Mouse (Mus musculus) embryonic fibroblast, embryonic 13.5 days (primary cell): Measurements from ENCODE around the gene Prss2. TPM values are rescaled to one million over a fixed set of nuclear protein-coding genes. Genes with fewer than 3 reads are reported as not detected.

Experiments used
- H3K27ac ChIP-seq: 2 replicates; pipeline ENCODE4 v1.5.1; 2012; ENCODE audit warnings: low read length, control low read depth, inconsistent platforms; ENCODE audit not compliant: insufficient read depth
- H3K4me1 ChIP-seq: 2 replicates; pipeline ENCODE4 v1.6.1; 2011; ENCODE audit warnings: low read length; ENCODE audit not compliant: control insufficient read depth, insufficient read depth
- H3K4me3 ChIP-seq: 2 replicates; pipeline ENCODE4 v1.5.1; 2011; ENCODE audit warnings: mild to moderate bottlenecking, control low read depth, low read length; ENCODE audit not compliant: insufficient read depth
- CTCF ChIP-seq: IDR thresholded peaks from 2 replicates; pipeline ENCODE4 v1.5.1; 2011; ENCODE audit warnings: mild to moderate bottlenecking, control low read depth, low read length, moderate library complexity, borderline replicate concordance; ENCODE audit not compliant: insufficient read depth
- POLR2A ChIP-seq: IDR thresholded peaks from 2 replicates; pipeline ENCODE4 v1.6.1; 2011; ENCODE audit warnings: low read depth, mild to moderate bottlenecking, control low read depth, low read length, moderate library complexity
- polyA plus RNA-seq: library from polyadenylated mRNA; stranded (reverse); fragments of >200 nt; gene quantifications from 2 replicates; pipeline ENCODE4 v1.2.4, GENCODE M21; 2011; ENCODE audit warnings: low read depth; ENCODE audit not compliant: missing spikeins, insufficient read length

Gene Prss2
- polyA plus RNA-seq, 1 experiment, result not detected

DNA sequence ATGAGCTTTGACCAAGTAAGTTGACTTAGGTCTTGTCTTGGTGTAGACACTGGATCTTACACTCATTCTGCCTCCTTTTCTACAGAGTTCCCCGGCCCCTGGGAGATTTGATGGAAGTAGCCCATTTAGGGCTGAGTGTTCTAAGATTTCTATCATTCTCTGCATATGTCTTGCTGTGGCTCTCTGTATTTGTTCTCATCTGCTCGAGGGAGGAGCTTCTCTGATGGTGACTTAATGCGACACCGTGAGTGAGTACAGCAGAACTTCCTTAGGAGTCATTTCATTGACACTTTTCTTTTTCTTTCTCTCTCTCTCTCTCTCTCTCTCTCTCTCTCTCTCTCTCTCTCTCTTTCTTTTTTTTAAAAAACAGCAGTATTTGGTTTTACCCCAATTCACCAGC is 45.4 kb downstream of the Prss2 start:
- Histone ChIP-seq H3K4me1 (0 out of 2 replicates have a peak, but pooled peaks cover 4% of the 10 kb centered on the region), H3K27ac (no peak overlapping the region), H3K4me3 (no peak overlapping the region)
- TF ChIP-seq CTCF (no peak), POLR2A (no peak)

DNA sequence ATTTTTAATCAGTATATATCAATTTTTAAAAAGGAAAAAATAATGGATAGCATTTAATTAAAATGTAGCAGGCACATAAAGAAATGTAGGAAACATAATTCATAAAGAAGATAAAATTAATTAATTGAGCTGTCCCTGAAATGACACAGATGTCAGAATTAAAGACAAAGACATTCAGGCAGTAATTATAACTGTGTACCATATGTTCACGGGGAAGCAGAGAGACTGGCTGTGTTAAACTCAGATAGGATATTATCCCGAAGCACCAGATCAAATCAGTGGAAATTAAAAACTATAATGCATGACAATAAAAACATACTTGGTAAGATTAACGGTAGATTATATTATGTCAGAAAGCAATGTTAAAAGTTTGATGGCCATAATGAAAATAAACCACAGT is 47.5 kb downstream of the Prss2 start:
- Histone ChIP-seq H3K4me3 (no peak overlapping the region), H3K27ac (no peak overlapping the region), H3K4me1 (no peaks in the 10 kb centered on the region)
- TF ChIP-seq POLR2A (no peak), CTCF (no peak)

Other genes starting within 250 kb of the Prss2 start
- gene Try4, start 219.5 kb upstream of the Prss2 start, polyA plus RNA-seq, result not detected in 2 replicates
- gene Try5, start 204.9 kb upstream of the Prss2 start, polyA plus RNA-seq, result not detected in 2 replicates
- not detected in 2 replicates for gene Try10, start 167.7 kb upstream of the Prss2 start, polyA plus RNA-seq
- gene Prss3, start 144.1 kb upstream of the Prss2 start, polyA plus RNA-seq, result not detected in 2 replicates
- not detected in 2 replicates for gene Gm5771, start 129.4 kb upstream of the Prss2 start, polyA plus RNA-seq
- gene Gm10334, start 75.6 kb upstream of the Prss2 start, polyA plus RNA-seq, result not detected in 2 replicates
- gene Prss1, start 62.9 kb upstream of the Prss2 start, polyA plus RNA-seq, result not detected in 2 replicates
- 3.1 and 5.6 TPM in 2 replicates for gene Ephb6, start 83.7 kb downstream of the Prss2 start, polyA plus RNA-seq
- not detected in 2 replicates for gene Trpv6, start 114.6 kb downstream of the Prss2 start, polyA plus RNA-seq
- not detected in 2 replicates for gene Trpv5, start 159.0 kb downstream of the Prss2 start, polyA plus RNA-seq
- gene Llcfc1, start 162.6 kb downstream of the Prss2 start, polyA plus RNA-seq, result not detected in 2 replicates
- gene Kel, start 182.6 kb downstream of the Prss2 start, polyA plus RNA-seq, result not detected in 2 replicates